Mouse (Mus musculus) gonadal fat pad, adult 2 months (tissue): ENCODE data around the gene Src. TPM values are rescaled to one million over a fixed set of nuclear protein-coding genes. Genes with fewer than 3 reads are reported as not detected.

ENCODE experiments used
- DNase-seq: peaks from one replicate; pipeline ENCODE4 v3.0.0-alpha.2; 2012; ENCODE audit warnings: low read depth
- polyA plus RNA-seq: library from polyadenylated mRNA; depleted of rRNA; stranded (reverse); fragments of >200 nt; gene quantifications from 2 replicates; pipeline ENCODE4 v1.2.3, GENCODE M21; 2012

The Src gene
- polyA plus RNA-seq, 1 experiment: 35.4 TPM

GRCm38 (mm10) chr2:157437123-157437522 lies 18.9 kb downstream of the Src start:
- no peak for DNase-seq

GRCm38 (mm10) chr2:157441363-157441762 lies 23.1 kb downstream of the Src start:
- no peak for DNase-seq

GRCm38 (mm10) chr2:157447297-157448158 lies 29.3 kb downstream of the Src start:
- no peak for DNase-seq

DNA sequence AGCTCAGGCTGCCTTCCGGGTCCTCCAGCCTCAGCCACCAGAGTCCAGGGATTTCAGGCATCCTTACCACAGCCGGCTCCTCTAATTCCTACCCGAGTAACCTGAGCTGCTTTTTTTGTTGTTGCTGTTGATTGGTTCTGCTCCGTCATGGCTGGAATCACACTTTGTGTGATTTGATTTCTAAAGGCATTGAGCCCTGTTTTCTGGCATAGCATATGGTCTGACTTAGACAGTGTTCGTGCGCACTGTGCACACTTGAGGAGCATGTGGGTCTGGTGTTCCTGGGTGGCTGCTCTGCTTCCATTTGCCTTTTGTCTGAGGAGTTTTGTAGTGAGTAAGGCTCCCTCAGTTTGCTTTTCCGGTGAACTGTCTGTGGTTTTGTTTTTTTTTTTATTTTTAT lies 30.1 kb downstream of the Src start:
- no peak for DNase-seq

GRCm38 (mm10) chr2:157450905-157451304 lies 32.7 kb downstream of the Src start:
- DNase-seq: no peak

DNA sequence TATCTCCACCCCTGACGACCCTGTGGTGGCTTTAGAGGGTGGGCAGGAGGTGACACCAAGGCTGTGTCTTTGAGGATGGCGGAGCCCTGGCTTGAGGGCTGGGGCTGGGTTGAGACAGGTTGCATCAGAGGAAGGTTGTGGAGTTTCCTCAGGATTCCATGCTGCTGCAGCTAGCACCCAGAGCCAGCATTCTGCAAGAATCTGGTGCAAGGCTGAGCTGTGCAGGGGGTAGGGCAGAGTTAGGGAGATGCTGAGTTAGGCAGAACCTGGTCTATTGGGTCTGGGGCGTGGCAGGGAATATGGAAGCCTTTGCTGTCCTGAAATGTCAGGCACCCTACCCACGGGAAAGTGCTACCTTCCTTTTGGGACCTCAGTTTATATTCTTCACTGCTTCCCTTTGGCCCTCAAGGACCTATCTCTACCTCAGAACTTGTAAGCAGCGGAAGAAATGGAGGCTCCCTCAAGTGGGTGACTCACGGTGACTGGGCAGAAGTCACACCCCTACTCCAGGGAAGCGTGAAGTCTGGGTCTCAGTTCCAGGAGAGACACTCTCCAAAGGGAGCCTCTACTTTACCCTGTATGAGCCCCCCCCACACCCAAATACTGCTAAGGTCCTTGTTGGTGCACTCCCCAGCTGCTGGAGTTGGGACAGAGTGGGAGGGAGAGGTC lies 33.3 kb downstream of the Src start:
- no peak for DNase-seq

- no peak for DNase-seq
These were observed 39.0 kb downstream of the Src start for GRCm38 (mm10) chr2:157457100-157457806.

- DNase-seq: no peak
These were observed 40.2 kb downstream of the Src start for GRCm38 (mm10) chr2:157458472-157458871.

- DNase-seq: no peak
These were observed 41.5 kb downstream of the Src start for GRCm38 (mm10) chr2:157459736-157460135.

- no peak for DNase-seq
These were observed 44.8 kb downstream of the Src start for GRCm38 (mm10) chr2:157462776-157463710.

DNA sequence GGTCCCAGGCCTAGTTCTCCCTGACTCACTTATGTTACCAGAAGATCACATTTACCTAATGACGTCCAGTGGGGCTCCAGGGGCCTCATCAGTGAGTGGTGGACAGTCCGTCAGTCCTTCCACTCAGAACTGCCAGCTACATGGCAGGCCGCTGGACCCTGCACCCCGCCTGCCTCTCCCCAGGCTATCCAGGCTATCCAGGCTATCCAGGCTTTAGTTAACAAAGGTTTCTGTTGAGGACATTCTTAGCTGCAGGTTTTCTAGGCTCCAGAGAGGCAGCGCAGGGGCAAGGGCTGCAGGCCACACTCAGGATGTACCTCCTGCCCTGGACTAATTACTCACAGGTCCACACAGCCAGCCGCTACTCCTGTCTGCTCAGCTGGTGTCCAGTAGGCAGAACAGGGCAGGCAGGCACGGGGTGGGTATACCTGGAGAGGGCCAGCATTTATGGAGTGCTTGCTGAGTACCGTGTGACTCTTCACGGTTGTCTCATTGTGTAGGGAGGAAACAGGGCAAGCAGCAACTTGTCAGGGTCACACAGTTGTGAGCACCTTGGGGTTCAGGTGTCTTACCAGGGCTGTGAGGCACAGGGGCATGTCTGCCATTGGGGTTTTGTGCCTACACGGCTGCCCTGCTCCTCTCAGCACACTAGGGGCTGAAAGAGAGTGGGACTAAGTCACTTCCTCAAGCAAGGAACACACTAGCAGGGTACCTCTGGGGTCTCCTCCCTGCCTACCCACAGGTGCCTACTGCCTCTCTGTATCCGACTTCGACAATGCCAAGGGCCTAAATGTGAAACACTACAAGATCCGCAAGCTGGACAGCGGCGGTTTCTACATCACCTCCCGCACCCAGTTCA lies 45.9 kb downstream of the Src start:
- no peak for DNase-seq

- DNase-seq: no peak
These were observed 46.5 kb downstream of the Src start for GRCm38 (mm10) chr2:157464746-157465126.

GRCm38 (mm10) chr2:157466836-157467235 lies 48.6 kb downstream of the Src start:
- DNase-seq: no peak

GRCm38 (mm10) chr2:157468130-157468796 lies 50.0 kb downstream of the Src start:
- no peak for DNase-seq

DNA sequence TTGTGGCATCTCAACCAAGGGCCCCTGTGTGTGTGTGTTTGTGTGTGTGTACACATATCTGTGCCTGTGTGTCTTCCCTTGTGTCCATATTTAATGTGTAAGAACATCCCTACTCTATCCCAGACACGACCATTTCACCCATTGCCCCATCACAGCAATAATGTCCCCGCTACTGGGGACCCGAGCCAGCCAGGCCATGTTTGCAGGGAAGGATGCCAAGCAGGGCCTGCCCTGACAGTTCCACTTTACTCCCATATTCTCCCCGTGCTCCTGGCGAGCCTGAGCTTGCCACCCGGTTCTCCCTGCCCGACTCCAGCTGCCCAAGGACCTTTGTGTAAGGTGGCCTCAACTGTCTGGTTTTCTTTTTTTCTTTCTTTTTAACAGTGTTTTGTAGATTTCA lies 53.0 kb downstream of the Src start:
- DNase-seq: no peak

DNA sequence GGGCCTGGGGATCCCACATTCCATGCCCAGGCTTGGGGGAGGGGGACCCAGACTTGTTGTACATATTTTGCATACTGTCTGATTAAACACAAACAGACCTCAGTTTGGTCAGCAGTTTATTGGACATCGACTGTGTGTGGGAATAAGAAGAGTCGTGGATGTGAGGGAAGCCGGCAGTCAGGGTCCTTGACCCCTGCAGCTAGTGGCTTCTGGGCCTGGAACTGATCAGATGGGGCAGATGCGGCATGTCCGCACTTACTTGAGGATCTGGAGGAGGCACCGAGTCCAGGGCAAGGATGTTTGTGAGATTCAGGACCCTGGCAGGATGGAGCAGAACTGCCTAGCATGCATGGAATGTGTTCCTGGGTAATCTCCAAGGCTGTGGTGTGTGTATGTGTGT lies 53.5 kb downstream of the Src start:
- DNase-seq: no peak

DNA sequence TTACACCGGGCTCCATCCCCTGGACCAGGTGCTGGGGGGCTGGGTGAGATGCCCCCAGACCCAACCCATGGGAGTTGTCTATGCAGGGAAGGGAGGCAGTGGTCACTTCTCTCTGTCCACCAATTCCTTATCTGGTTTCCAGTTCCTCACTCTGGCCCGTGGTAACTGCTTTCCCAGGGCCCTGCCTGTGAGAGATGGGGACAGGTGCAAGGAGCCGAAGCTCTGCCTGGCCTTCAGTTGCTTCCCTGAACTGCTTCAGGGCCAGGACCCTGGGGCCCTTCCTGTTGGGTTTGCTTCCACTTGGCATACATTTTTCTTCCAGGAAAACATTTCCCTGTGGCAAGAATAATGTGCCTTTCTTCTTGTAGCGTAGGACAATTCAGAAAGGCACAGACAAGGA lies 54.2 kb downstream of the Src start:
- no peak for DNase-seq

DNA sequence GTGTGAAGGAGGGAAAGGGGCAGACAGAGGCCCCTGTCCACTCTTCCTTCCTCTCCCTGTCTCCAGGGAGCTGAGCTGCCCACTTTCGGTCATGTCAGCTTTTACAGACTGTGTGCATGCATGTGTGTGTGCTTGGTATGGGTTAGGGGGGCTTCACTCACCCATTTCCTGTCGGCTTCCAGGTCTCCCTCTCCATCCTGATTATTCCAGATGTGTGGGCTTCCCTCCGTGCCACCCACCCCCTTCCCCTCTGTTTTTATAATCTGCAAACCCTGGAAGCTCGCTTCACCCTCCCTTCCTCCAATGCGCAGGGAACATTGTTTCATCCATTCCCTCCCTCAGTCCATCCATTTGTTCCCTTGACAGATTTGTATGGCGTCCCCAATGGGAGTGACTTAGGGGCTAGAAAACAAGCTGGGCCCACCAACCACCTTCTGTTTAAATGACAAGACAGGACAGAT lies 56.1 kb downstream of the Src start:
- no peak for DNase-seq

GRCm38 (mm10) chr2:157475437-157476379 lies 57.5 kb downstream of the Src start:
- no peak for DNase-seq
